9 mouse cellular contexts compared by ENCODE assay signal in genomic region chr5:110415806-110416700, GRCm38 (mm10). TPM values are rescaled to one million over a fixed set of nuclear protein-coding genes. Genes with fewer than 3 reads are reported as not detected.
DNase-seq lines count a peak whose midpoint lies in the region; ATAC-seq and TF ChIP-seq lines count a peak whose summit lies in the region.
"Had no signal": no experiment of that assay in that cellular context is flagged by ENCODE, and none has a peak within 500 bp of the region (broad histone marks: within the 10 kb centered on the region; RNA-seq: fewer than 3 reads in every experiment).

No protein-coding gene starts in this region.

- peak; percentile 48 for DNase-seq in gastrocnemius, adult 18-20 months (ENCODE audit: low spot score)
- DNase-seq in gastrocnemius, postnatal 36 days: no peak
- DNase-seq in midbrain, postnatal 0 days (ENCODE audit: low spot score): no peak
- DNase-seq in testis, postnatal 10 days (ENCODE audit: low spot score): no peak

- H3K36me3 ChIP-seq in embryonic facial prominence, embryonic 12.5 days: peaks cover 6% of the 10 kb centered on the region; the same call in 1 of the 2 replicates
- H3K36me3 ChIP-seq in heart, embryonic 16.5 days (ENCODE audit: control insufficient read depth, insufficient read depth): no peaks in the 10 kb centered on the region
- H3K36me3 ChIP-seq in midbrain, postnatal 0 days (ENCODE audit: insufficient read depth, low read length): peaks cover 9% of the 10 kb centered on the region; the same call in 1 of the 2 replicates
- H3K36me3 ChIP-seq in kidney, embryonic 16.5 days (ENCODE audit: insufficient read depth, low read length): 0 out of 2 replicates have a peak, but pooled peaks cover 4% of the 10 kb centered on the region

- peak overlapping the region; percentile 54; the same call in 1 of the 2 replicates for H3K27ac ChIP-seq in embryonic facial prominence, embryonic 12.5 days
- peak overlapping the region; percentile 37; the same call in 1 of the 2 replicates for H3K27ac ChIP-seq in heart, embryonic 16.5 days (ENCODE audit: low read length)
- H3K27ac ChIP-seq in midbrain, postnatal 0 days (ENCODE audit: low read depth, low read length): peak overlapping the region; percentile 65
- H3K27ac ChIP-seq in kidney, embryonic 16.5 days (ENCODE audit: low read length): no peak overlapping the region

- WGBS in embryonic facial prominence, embryonic 12.5 days: 37% methylated on average over 13 of the region's 13 CpGs
- 53% methylated on average over 13 of the region's 13 CpGs for WGBS in heart, embryonic 16.5 days
- WGBS in midbrain, postnatal 0 days: 44% methylated on average over 11 of the region's 13 CpGs
- 47% methylated on average over 13 of the region's 13 CpGs for WGBS in kidney, embryonic 16.5 days

- no peak overlapping the region for H3K9ac ChIP-seq in embryonic facial prominence, embryonic 12.5 days
- H3K9ac ChIP-seq in heart, embryonic 16.5 days (ENCODE audit: low read length): no peak overlapping the region
- H3K9ac ChIP-seq in midbrain, postnatal 0 days (replicated peaks; ENCODE audit: low read length, poor library complexity, severe bottlenecking): no peak overlapping the region
- H3K9ac ChIP-seq in kidney, embryonic 16.5 days (replicated peaks; ENCODE audit: low read length): no peak overlapping the region

- H3K27me3 ChIP-seq in embryonic facial prominence, embryonic 12.5 days: no peaks in the 10 kb centered on the region
- H3K27me3 ChIP-seq in heart, embryonic 16.5 days (ENCODE audit: control insufficient read depth, insufficient read depth, low read length): no peaks in the 10 kb centered on the region
- H3K27me3 ChIP-seq in midbrain, postnatal 0 days (ENCODE audit: insufficient read depth, low read length): no peaks in the 10 kb centered on the region
- no peaks in the 10 kb centered on the region for H3K27me3 ChIP-seq in kidney, embryonic 16.5 days (ENCODE audit: insufficient read depth, low read length)

- intact Hi-C loops in gastrocnemius, postnatal 36 days (cut with DNase I): no loop called here

- no peak for TF ChIP-seq CTCF in midbrain, postnatal 0 days (IDR thresholded peaks at IDR 0.05)

- H3K9me3 ChIP-seq in embryonic facial prominence, embryonic 12.5 days: no peaks in the 10 kb centered on the region
- no peaks in the 10 kb centered on the region for H3K9me3 ChIP-seq in heart, embryonic 16.5 days (replicated peaks; ENCODE audit: control insufficient read depth, low read length)
- H3K9me3 ChIP-seq in midbrain, postnatal 0 days (ENCODE audit: low read length): no peaks in the 10 kb centered on the region
- H3K9me3 ChIP-seq in kidney, embryonic 16.5 days (ENCODE audit: low read length): no peaks in the 10 kb centered on the region

- peaks cover 9% of the 10 kb centered on the region; the same call in 1 of the 2 replicates for H3K4me1 ChIP-seq in embryonic facial prominence, embryonic 12.5 days
- H3K4me1 ChIP-seq in heart, embryonic 16.5 days (ENCODE audit: control insufficient read depth, insufficient read depth, low read length): peaks cover 26% of the 10 kb centered on the region
- H3K4me1 ChIP-seq in midbrain, postnatal 0 days (ENCODE audit: insufficient read depth, low read length): peaks cover 17% of the 10 kb centered on the region; the same call in 1 of the 2 replicates
- no peaks in the 10 kb centered on the region for H3K4me1 ChIP-seq in kidney, embryonic 16.5 days (ENCODE audit: insufficient read depth, low read length)

- no peak overlapping the region for H3K4me2 ChIP-seq in embryonic facial prominence, embryonic 12.5 days (replicated peaks)
- no peak overlapping the region for H3K4me2 ChIP-seq in heart, embryonic 16.5 days (ENCODE audit: low read depth, low read length)
- no peak overlapping the region for H3K4me2 ChIP-seq in midbrain, postnatal 0 days (ENCODE audit: low read depth, low read length, poor library complexity, severe bottlenecking)
- H3K4me2 ChIP-seq in kidney, embryonic 16.5 days (replicated peaks; ENCODE audit: low read depth, low read length): no peak overlapping the region

- ATAC-seq in embryonic facial prominence, embryonic 12.5 days (ENCODE audit: insufficient number of reproducible peaks, insufficient read depth, low FRiP score, low TSS enrichment): no peak
- 0 out of 2 replicates have a peak, but pooled peaks have one; percentile 50 for ATAC-seq in heart, embryonic 16.5 days (replicated peaks; ENCODE audit: extremely low read depth, insufficient read depth, low FRiP score)
- peak; percentile 33; the same call in 1 of the 2 replicates for ATAC-seq in midbrain, postnatal 0 days (ENCODE audit: low FRiP score)
- ATAC-seq in granulocyte monocyte progenitor cell, adult 5-6 weeks (replicated peaks; ENCODE audit: poor library complexity, severe bottlenecking): no peak
- no peak for ATAC-seq in kidney, embryonic 16.5 days (ENCODE audit: low FRiP score, low TSS enrichment)
- ATAC-seq: intestine, embryonic 16.5 days had no signal

- no peak overlapping the region for H3K4me3 ChIP-seq in embryonic facial prominence, embryonic 12.5 days
- H3K4me3 ChIP-seq in heart, embryonic 16.5 days (ENCODE audit: low read length): no peak overlapping the region
- H3K4me3 ChIP-seq in midbrain, postnatal 0 days (ENCODE audit: low read depth, low read length): no peak overlapping the region
- H3K4me3 ChIP-seq in kidney, embryonic 16.5 days (ENCODE audit: low read length): no peak overlapping the region

RNA-seq across cellular contexts. Expression of gene Fbrsl1, which starts 32.2 kb away (rescaled TPM):
- 10 to 100 TPM; 32.9 to 33.2 TPM for total RNA-seq in gastrocnemius, adult 18-20 months (2021)
- 10 to 100 TPM; 30.4 to 32.9 TPM for total RNA-seq in gastrocnemius, postnatal 36 days (2021)
- 25.4 and 26.6 TPM in 2 replicates for polyA plus RNA-seq in embryonic facial prominence, embryonic 12.5 days (2016; fragmentation: Nextera tagmentation; extraction: Ambion mirVana)
- polyA plus RNA-seq in heart, embryonic 16.5 days (2015; fragmentation: Nextera tagmentation; extraction: Ambion mirVana): 4.6 and 6.7 TPM in 2 replicates
- 32.8 and 36.2 TPM in 2 replicates for total RNA-seq in midbrain, postnatal 0 days (2014; rRNA removed)
- polyA plus RNA-seq in midbrain, postnatal 0 days (2015; fragmentation: Nextera tagmentation; extraction: Ambion mirVana): 14.7 and 20.3 TPM in 2 replicates
- 25.2 and 29.7 TPM in 2 replicates for total RNA-seq in granulocyte monocyte progenitor cell, adult 5-6 weeks (2014; fragmentation: Nextera tagmentation)
- 9.5 and 12.6 TPM in 2 replicates for total RNA-seq in granulocyte monocyte progenitor cell, adult 5-6 weeks (2017)
- 8.6 and 9.8 TPM in 2 replicates for polyA plus RNA-seq in kidney, embryonic 16.5 days (2015; fragmentation: Nextera tagmentation; extraction: Ambion mirVana)

Comparison
In these comparisons a context has a peak if more than half of its experiments do, and no peak if none do; other contexts are left out.
1. ATAC-seq: peak in heart, embryonic 16.5 days (single experiment) and midbrain, postnatal 0 days (single experiment); none in embryonic facial prominence, embryonic 12.5 days (single experiment), granulocyte monocyte progenitor cell, adult 5-6 weeks (single experiment) and kidney, embryonic 16.5 days (single experiment).